Mouse (Mus musculus): ENCODE data around the gene Stfa2. TPM values are rescaled to one million over a fixed set of nuclear protein-coding genes. Genes with fewer than 3 reads are reported as not detected.
A peak's percentile ranks its signal among the peaks of the same experiment; 100 is the strongest.
"Not testable (repeated sequence)": the region's sequence is repeated elsewhere in the genome, so short reads cannot be mapped to it uniquely, and the experiment has no call there.

Stfa2 gene
- polyA plus RNA-seq (2015; fragmentation: Nextera tagmentation; extraction: Ambion mirVana), result 0.39 and 0.84 TPM in 2 replicates

DNA sequence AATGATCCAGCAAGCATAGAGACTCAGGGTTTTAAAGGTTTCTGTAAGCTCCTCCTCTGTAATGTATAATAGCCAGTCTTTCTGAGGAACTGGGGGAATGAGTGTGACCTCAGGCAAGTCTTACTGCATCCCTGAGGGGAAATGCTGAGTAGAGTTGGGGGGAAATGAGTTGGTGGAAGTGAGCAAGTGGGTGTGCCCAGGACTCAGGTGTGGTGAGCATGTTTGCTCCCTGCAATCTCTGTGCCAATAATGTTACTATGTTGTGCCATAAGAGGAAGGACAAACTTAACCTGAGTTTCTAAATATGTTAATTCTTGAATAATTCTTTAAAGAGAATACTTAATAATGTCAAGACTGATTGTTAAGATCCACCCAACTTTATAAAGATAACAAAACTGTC lies at the start of gene Stfa2:
Gene Stfa2, minus strand, starts transcription at position 101 of the 400 bp plus-strand sequence.
- Histone ChIP-seq H3K27ac (no peak within 1 kb of the TSS), H3K4me1 (no peaks in the 10 kb centered on the region), H3K4me3 (no peak within 1 kb of the TSS), H3K4me2 (no peak within 1 kb of the TSS), H3K27me3 (no peaks in the 10 kb centered on the region), H3K9me3 (no peaks in the 10 kb centered on the region), H3K9ac (no peak within 1 kb of the TSS), H3K36me3 (no peaks in the 10 kb centered on the region)
- ATAC-seq (ENCODE audit: borderline replicate concordance, extremely low read depth, low FRiP score, low TSS enrichment), result no peak

- Histone ChIP-seq H3K9ac (no peak within 1 kb of the TSS), H3K9me3 (no peaks in the 10 kb centered on the region), H3K36me3 (no peaks in the 10 kb centered on the region), H3K27ac (no peak within 1 kb of the TSS), H3K27me3 (no peaks in the 10 kb centered on the region), H3K4me1 (no peaks in the 10 kb centered on the region), H3K4me2 (no peak within 1 kb of the TSS), H3K4me3 (no peak within 1 kb of the TSS)
- WGBS, result 65% methylated on average over 4 of the region's 4 CpGs
- no peak for ATAC-seq (ENCODE audit: borderline replicate concordance, extremely low read depth, low FRiP score, low TSS enrichment)
These were observed 47.1 kb upstream of the Stfa2 start, which contains the start of gene Stfa3 for GRCm38 (mm10) chr16:36455342-36455802. Stfa3 (minus strand) TSS chr16:36455392.

- not testable (repeated sequence) for H3K4me3 ChIP-seq; H3K27me3 ChIP-seq; H3K27ac ChIP-seq; H3K9me3 ChIP-seq; H3K36me3 ChIP-seq; ATAC-seq (ENCODE audit: borderline replicate concordance, extremely low read depth, low FRiP score, low TSS enrichment); H3K9ac ChIP-seq; H3K4me1 ChIP-seq; H3K4me2 ChIP-seq
- WGBS, result 80% methylated on average over 1 of the region's 1 CpGs
These were observed 12.7 kb upstream of the Stfa2 start for GRCm38 (mm10) chr16:36420979-36421378.

DNA sequence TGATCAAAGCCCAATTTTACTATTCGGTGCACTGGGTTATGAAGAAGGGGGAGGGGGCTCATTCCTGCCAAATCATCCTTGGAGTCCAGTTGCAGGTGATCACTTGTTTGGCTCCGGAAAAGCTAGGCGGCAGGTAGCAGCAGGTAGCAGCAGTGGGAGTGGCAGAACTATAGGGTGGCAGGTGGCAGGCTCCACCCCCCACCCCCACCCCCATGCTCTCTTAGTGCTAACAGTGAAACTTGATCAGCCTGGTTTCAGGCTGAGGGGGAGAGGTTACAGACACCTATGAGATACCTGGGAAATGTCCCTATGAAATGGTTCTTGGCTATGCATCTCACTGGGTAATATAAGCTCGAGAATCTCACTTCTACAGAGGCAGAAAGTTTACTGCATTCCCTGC lies 19.2 kb downstream of the Stfa2 start:
- no peaks in the 10 kb centered on the region for H3K4me1 ChIP-seq
- H3K27ac ChIP-seq, result no peak overlapping the region
- no peak overlapping the region for H3K4me2 ChIP-seq
- H3K4me3 ChIP-seq, result no peak overlapping the region
- H3K36me3 ChIP-seq, result no peaks in the 10 kb centered on the region
- peak; percentile 35; the same call in 1 of the 2 replicates for ATAC-seq (ENCODE audit: borderline replicate concordance, extremely low read depth, low FRiP score, low TSS enrichment)
- no peaks in the 10 kb centered on the region for H3K9me3 ChIP-seq
- no peak overlapping the region for H3K9ac ChIP-seq
- 17% methylated on average over 4 of the region's 4 CpGs for WGBS
- H3K27me3 ChIP-seq, result no peaks in the 10 kb centered on the region

GRCm38 (mm10) chr16:36367648-36368047 lies 40.6 kb downstream of the Stfa2 start, which contains the start of gene BC100530:
BC100530 (minus strand) TSS chr16:36367748.
- not testable (repeated sequence) for ATAC-seq (ENCODE audit: borderline replicate concordance, extremely low read depth, low FRiP score, low TSS enrichment); H3K4me3 ChIP-seq; H3K36me3 ChIP-seq; H3K4me2 ChIP-seq; H3K27ac ChIP-seq; H3K4me1 ChIP-seq; H3K9me3 ChIP-seq; H3K9ac ChIP-seq; H3K27me3 ChIP-seq
- WGBS, result 69% methylated on average over 3 of the region's 3 CpGs

Other genes starting within 250 kb of the Stfa2 start
- gene Gm5483, start 224.2 kb downstream of the Stfa2 start, polyA plus RNA-seq (2015; fragmentation: Nextera tagmentation; extraction: Ambion mirVana), result 1.0 and 2.4 TPM in 2 replicates
- gene Gm5416, start 198.1 kb downstream of the Stfa2 start, polyA plus RNA-seq (2015; fragmentation: Nextera tagmentation; extraction: Ambion mirVana), result not detected in 2 replicates
- 0.59 and 0.91 TPM in 2 replicates for gene 2010005H15Rik, start 187.0 kb downstream of the Stfa2 start, polyA plus RNA-seq (2015; fragmentation: Nextera tagmentation; extraction: Ambion mirVana)
- 3.7 and 4.6 TPM in 2 replicates for gene Stfa1, start 131.5 kb downstream of the Stfa2 start, polyA plus RNA-seq (2015; fragmentation: Nextera tagmentation; extraction: Ambion mirVana)
- not detected in 2 replicates for gene BC117090, start 74.1 kb downstream of the Stfa2 start, polyA plus RNA-seq (2015; fragmentation: Nextera tagmentation; extraction: Ambion mirVana)
- gene BC100530, start 40.7 kb downstream of the Stfa2 start, polyA plus RNA-seq (2015; fragmentation: Nextera tagmentation; extraction: Ambion mirVana), result 2.6 and 3.1 TPM in 2 replicates
- gene Stfa3, start 46.9 kb upstream of the Stfa2 start, polyA plus RNA-seq (2015; fragmentation: Nextera tagmentation; extraction: Ambion mirVana), result 0.42 and 1.4 TPM in 2 replicates
- 0.04 TPM in 1 of 2 replicates, not detected in the other for gene Casr, start 153.7 kb upstream of the Stfa2 start, polyA plus RNA-seq (2015; fragmentation: Nextera tagmentation; extraction: Ambion mirVana)